Mouse (Mus musculus) MEL (cell line): ENCODE measurements around the gene Themis2.

Experiments
- CHD2 ChIP-seq: IDR thresholded peaks from 2 replicates; pipeline ENCODE4 v1.6.1; 2011; ENCODE audit warnings: low read length, improper control_type of control experiment
- CTCF ChIP-seq, 3 experiments: IDR thresholded peaks in 2 of 3; conservative IDR thresholded peaks in 1 of 3; 2 replicates each; pipeline ENCODE4 v1.5.1; 2011 to 2012; ENCODE audit warnings: low read length in 3 of 3, low read depth in 2 of 3, mild to moderate bottlenecking in 2 of 3, improper control_type of control experiment in 1 of 3, inconsistent platforms in 1 of 3, mixed read lengths in 1 of 3, moderate library complexity in 1 of 3; ENCODE audit not compliant: control insufficient read depth in 1 of 3, insufficient read depth in 1 of 3, poor library complexity in 1 of 3, severe bottlenecking in 1 of 3
- MEF2A ChIP-seq: IDR thresholded peaks from 2 replicates; pipeline ENCODE4 v1.6.1; 2014; ENCODE audit warnings: low read depth, mild to moderate bottlenecking, inconsistent platforms, low read length, improper control_type of control experiment; ENCODE audit not compliant: poor library complexity, insufficient replicate concordance, severe bottlenecking; ENCODE audit errors: extremely low read depth

GRCm38 (mm10) chr4:132733071-132733770, 63.0 kb downstream of the Themis2 start:
- TF ChIP-seq CTCF (IDR thresholded peaks at IDR 0.05 in 2 of 3, conservative IDR thresholded peaks at IDR 0.05 in 1 of 3; ENCODE audit: control insufficient read depth in 1 of 3, insufficient read depth in 1 of 3, low read depth in 2 of 3, low read length in 3 of 3, poor library complexity in 1 of 3, severe bottlenecking in 1 of 3) (peak; percentile 13 to 29 (median 25); a peak in 2 of 6 replicates), MEF2A (no peak), CHD2 (no peak)
